Mouse (Mus musculus) cortical plate, adult 2 months (tissue): Measurements from ENCODE around the gene Snai3.

ENCODE experiments used
- CTCF ChIP-seq: fragments of 200-500 bp; IDR thresholded peaks from 2 replicates; pipeline ENCODE4 v1.5.1; 2011; ENCODE audit warnings: mild to moderate bottlenecking, control low read depth, low read length; ENCODE audit not compliant: insufficient read depth; ENCODE audit errors: extremely low read depth
- POLR2A ChIP-seq: fragments of 200-500 bp; IDR thresholded peaks from 2 replicates; pipeline ENCODE4 v1.6.1; 2011; ENCODE audit warnings: mild to moderate bottlenecking, low read length, control low read depth; ENCODE audit not compliant: insufficient read depth; ENCODE audit errors: extremely low read depth

- TF ChIP-seq POLR2A, result no peak
- TF ChIP-seq CTCF, result no peak
These were observed 36.6 kb upstream of the Snai3 start for GRCm38 (mm10) chr8:122497016-122497734.
